Mouse (Mus musculus) CD4-positive, CD25-positive, alpha-beta regulatory T cell, adult 4 months (primary cell): ENCODE results near the gene Dnajb12. TPM values are rescaled to one million over a fixed set of nuclear protein-coding genes. Genes with fewer than 3 reads are reported as not detected.
"Not testable (repeated sequence)": the region's sequence is repeated elsewhere in the genome, so short reads cannot be mapped to it uniquely, and the experiment has no call there.

Source experiments
- ATAC-seq: one replicate; pipeline ENCODE4 v1.8.0; 2017
- polyA plus RNA-seq, 2 experiments: library from polyadenylated mRNA; unstranded; fragments of 100-300 nt; shearing (Covaris generic); gene quantifications; one replicate each; pipeline ENCODE4 v1.2.1; 2017

Gene Dnajb12
- polyA plus RNA-seq, 2 experiments from 2014 or later = 19.1 to 25.2 TPM

- ATAC-seq = not testable (repeated sequence)
These were observed 6.7 kb upstream of the Dnajb12 start for GRCm38 (mm10) chr10:59872651-59873050.

- no peak for ATAC-seq
These were observed 6.2 kb upstream of the Dnajb12 start for GRCm38 (mm10) chr10:59873206-59873605.

- ATAC-seq = no peak
These were observed 5.7 kb upstream of the Dnajb12 start for GRCm38 (mm10) chr10:59873613-59874012.

GRCm38 (mm10) chr10:59875396-59875795 lies 4.0 kb upstream of the Dnajb12 start:
- no peak for ATAC-seq

GRCm38 (mm10) chr10:59876698-59877097 lies 2.7 kb upstream of the Dnajb12 start:
- ATAC-seq = not testable (repeated sequence)

GRCm38 (mm10) chr10:59877421-59878117 lies 1.8 kb upstream of the Dnajb12 start:
- no peak for ATAC-seq

- ATAC-seq = peak; percentile 27
These were observed 533 bp upstream of the Dnajb12 start for GRCm38 (mm10) chr10:59878823-59879222.

- peak; percentile 16 for ATAC-seq
These were observed 652 bp downstream of the Dnajb12 start for GRCm38 (mm10) chr10:59880029-59880386.

GRCm38 (mm10) chr10:59880837-59881236 lies 1.5 kb downstream of the Dnajb12 start:
- no peak for ATAC-seq

GRCm38 (mm10) chr10:59884327-59885173 lies 5.2 kb downstream of the Dnajb12 start:
- no peak for ATAC-seq

GRCm38 (mm10) chr10:59885174-59886080 lies 6.1 kb downstream of the Dnajb12 start:
- ATAC-seq = peak; percentile 90

- ATAC-seq = no peak
These were observed 6.7 kb downstream of the Dnajb12 start for GRCm38 (mm10) chr10:59886081-59886466.

GRCm38 (mm10) chr10:59887432-59887831 lies 8.1 kb downstream of the Dnajb12 start:
- no peak for ATAC-seq

GRCm38 (mm10) chr10:59889339-59889738 lies 10.0 kb downstream of the Dnajb12 start:
- ATAC-seq = no peak

- ATAC-seq = no peak
These were observed 10.8 kb downstream of the Dnajb12 start for GRCm38 (mm10) chr10:59889953-59890751.

GRCm38 (mm10) chr10:59892977-59893376 lies 13.6 kb downstream of the Dnajb12 start:
- peak; percentile 22 for ATAC-seq

- ATAC-seq = peak; percentile 13
These were observed 15.2 kb downstream of the Dnajb12 start for GRCm38 (mm10) chr10:59894251-59895160.

GRCm38 (mm10) chr10:59895460-59896186 lies 16.3 kb downstream of the Dnajb12 start:
- ATAC-seq = peak; percentile 11

- no peak for ATAC-seq
These were observed 16.9 kb downstream of the Dnajb12 start for GRCm38 (mm10) chr10:59896211-59896610.

GRCm38 (mm10) chr10:59896911-59897331 lies 17.6 kb downstream of the Dnajb12 start:
- ATAC-seq = peak; percentile 22
